Mouse (Mus musculus): ENCODE results near the gene Dhrs1. TPM values are rescaled to one million over a fixed set of nuclear protein-coding genes. Genes with fewer than 3 reads are reported as not detected.
A peak's percentile ranks its signal among the peaks of the same experiment; 100 is the strongest.

Gene Dhrs1
- polyA plus RNA-seq (2015; fragmentation: Nextera tagmentation; extraction: Ambion mirVana) = 92.9 and 96.4 TPM in 2 replicates

DNA sequence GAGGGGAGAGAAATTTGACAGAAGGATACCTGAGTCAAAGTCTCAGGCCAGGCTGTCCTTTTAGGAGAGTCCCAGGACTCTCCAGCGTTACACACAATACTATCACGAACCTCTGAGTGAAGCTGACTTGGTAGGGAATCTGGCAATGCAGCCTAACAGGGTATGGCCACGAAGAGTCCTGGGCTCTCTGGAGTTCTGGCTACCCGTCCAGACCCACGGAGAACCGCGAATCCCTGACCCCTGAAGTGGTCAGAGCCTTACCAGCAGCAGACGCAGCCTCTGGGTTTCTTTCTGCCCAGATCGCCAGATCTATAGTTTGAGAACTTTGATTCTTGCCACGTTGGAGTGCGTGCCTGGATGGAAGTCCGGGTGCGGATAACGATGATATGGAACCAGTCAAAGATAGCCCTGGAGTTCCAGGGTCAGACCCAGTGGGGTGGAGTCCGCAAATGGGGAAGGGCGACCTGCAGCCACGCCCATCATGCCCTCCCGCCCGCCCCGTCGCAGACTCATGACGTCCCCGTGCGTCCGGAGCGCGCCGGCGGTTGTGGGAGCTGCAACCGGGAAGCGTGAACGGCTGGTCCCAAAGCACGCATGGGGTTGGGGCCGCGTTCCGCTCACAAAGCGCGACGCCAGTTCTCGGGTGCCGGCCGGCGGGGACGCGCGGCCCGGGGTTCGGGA is at the start of gene Dhrs1, which contains the start of gene Nop9:
Gene Dhrs1 (minus strand): TSS at position 511 of the 681 bp plus-strand sequence.
Gene Nop9 (plus strand): TSS at position 514 of the 681 bp plus-strand sequence.
- peak within 1 kb of the TSS; percentile 88 for H3K4me3 ChIP-seq (replicated peaks)
- no peaks in the 10 kb centered on the region for H3K27me3 ChIP-seq (replicated peaks)
- ATAC-seq (ENCODE audit: insufficient read depth, low FRiP score, low read depth) = peak; percentile 84
- peaks cover 20% of the 10 kb centered on the region for H3K4me1 ChIP-seq
- H3K9ac ChIP-seq = peak within 1 kb of the TSS; percentile 60
- peaks cover 10% of the 10 kb centered on the region; the same call in 1 of the 2 replicates for H3K36me3 ChIP-seq
- 0 out of 2 replicates have a peak within 1 kb of the TSS, but pooled peaks have one; percentile 53 for H3K27ac ChIP-seq
- H3K4me2 ChIP-seq = peak within 1 kb of the TSS; percentile 88
- no peaks in the 10 kb centered on the region for H3K9me3 ChIP-seq
- WGBS = 1% methylated on average over 48 of the region's 48 CpGs

DNA sequence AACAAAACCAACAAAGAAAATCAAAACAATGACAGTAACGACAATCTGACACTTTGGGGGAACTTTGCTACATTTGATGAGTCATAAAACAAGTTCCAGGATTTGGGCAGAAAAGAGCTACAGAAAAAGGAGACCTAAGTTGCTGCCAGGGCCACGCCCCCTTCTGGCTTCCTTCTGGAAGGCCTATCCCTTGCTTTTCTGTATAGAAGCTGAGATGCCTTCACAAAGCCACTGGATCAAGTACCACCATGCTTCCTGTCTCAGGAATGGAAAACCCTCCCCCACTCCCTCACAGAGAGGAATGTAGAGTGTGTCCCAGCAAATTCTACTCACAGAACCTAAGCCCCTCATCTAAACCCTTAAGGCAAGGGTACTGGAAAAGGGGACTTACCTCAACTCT is 48.5 kb upstream of the Dhrs1 start:
- Histone ChIP-seq H3K27me3 (replicated peaks) (no peaks in the 10 kb centered on the region), H3K4me1 (0 out of 2 replicates have a peak, but pooled peaks cover 3% of the 10 kb centered on the region), H3K36me3 (no peaks in the 10 kb centered on the region), H3K4me3 (replicated peaks) (no peak overlapping the region), H3K9me3 (no peaks in the 10 kb centered on the region), H3K27ac (no peak overlapping the region), H3K9ac (no peak overlapping the region), H3K4me2 (no peak overlapping the region)
- 65% methylated on average over 2 of the region's 2 CpGs for WGBS
- ATAC-seq (ENCODE audit: insufficient read depth, low FRiP score, low read depth) = no peak

DNA sequence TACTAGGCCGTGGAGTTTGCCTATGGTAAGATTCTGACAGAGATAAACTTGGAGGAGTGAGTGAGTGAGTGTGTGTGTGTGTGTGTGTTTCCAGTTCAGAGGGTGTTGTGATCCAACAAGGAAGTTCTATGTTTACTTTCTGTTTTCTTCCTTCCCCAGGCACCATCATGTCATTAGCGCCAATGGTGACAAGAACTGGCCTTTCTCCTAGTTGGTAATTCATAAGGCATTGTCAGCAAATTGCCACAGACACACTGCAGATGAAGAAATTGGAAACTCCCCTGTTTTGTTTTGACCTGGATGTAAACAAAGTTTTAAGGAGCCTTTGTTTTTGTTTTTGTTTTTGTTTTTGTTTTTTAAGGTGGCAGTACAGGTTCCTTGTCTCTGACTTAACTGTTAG is 48.0 kb upstream of the Dhrs1 start:
- Histone ChIP-seq H3K4me3 (replicated peaks) (no peak overlapping the region), H3K4me2 (no peak overlapping the region), H3K36me3 (no peaks in the 10 kb centered on the region), H3K9ac (no peak overlapping the region), H3K9me3 (no peaks in the 10 kb centered on the region), H3K4me1 (0 out of 2 replicates have a peak, but pooled peaks cover 7% of the 10 kb centered on the region), H3K27ac (no peak overlapping the region), H3K27me3 (replicated peaks) (no peaks in the 10 kb centered on the region)
- 59% methylated on average over 2 of the region's 2 CpGs for WGBS
- no peak for ATAC-seq (ENCODE audit: insufficient read depth, low FRiP score, low read depth)

DNA sequence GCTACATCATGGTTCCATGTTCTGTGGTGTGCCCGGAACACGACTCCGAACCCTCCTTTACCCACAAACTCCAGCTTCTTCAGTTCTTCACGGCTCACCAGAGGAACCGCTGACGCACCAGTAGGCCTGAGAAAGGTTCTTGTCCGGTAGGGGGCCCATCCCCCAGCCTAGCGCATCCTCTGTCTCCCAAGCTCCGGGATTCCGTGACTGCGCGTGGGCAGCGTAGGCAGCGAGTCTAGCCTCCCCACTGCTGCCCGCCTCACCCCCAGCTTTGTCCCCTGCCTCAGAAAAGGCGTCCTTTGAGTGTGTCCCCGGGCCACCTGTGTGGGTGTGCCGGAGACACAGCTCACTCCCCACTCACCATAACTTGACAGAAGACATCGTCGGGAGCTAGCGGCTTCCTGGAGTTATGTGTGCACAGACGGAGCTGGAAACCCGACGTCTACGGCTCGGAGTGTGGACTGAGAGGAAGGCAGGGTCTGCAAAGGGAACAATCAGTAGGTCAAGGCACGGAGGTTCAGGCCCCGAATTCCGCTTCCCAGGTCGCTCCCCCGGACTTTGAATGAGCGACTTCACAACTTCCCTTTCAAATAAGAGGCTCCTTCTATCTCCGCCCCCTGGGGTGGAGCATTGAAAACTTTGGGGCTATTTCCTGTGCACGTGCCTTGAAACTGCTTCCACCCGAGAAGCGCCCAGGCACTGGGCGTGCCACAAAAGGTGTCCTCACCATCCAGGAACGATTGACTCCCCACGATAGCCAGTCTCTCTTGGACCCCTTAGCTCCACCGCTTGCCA is 43.0 kb upstream of the Dhrs1 start, which contains the start of gene Ripk3:
Gene Ripk3 (minus strand): TSS at position 610 of the 795 bp plus-strand sequence.
- Histone ChIP-seq H3K4me2 (peak within 1 kb of the TSS; percentile 94), H3K27ac (no peak within 1 kb of the TSS), H3K36me3 (no peaks in the 10 kb centered on the region), H3K4me3 (replicated peaks) (peak within 1 kb of the TSS; percentile 50), H3K4me1 (peaks cover 22% of the 10 kb centered on the region), H3K9ac (peak within 1 kb of the TSS; percentile 45), H3K9me3 (no peaks in the 10 kb centered on the region), H3K27me3 (replicated peaks) (peaks cover 15% of the 10 kb centered on the region; the same call in 1 of the 2 replicates)
- 3% methylated on average over 40 of the region's 40 CpGs for WGBS
- ATAC-seq (ENCODE audit: insufficient read depth, low FRiP score, low read depth) = no peak; the same call in 1 of the 2 replicates

DNA sequence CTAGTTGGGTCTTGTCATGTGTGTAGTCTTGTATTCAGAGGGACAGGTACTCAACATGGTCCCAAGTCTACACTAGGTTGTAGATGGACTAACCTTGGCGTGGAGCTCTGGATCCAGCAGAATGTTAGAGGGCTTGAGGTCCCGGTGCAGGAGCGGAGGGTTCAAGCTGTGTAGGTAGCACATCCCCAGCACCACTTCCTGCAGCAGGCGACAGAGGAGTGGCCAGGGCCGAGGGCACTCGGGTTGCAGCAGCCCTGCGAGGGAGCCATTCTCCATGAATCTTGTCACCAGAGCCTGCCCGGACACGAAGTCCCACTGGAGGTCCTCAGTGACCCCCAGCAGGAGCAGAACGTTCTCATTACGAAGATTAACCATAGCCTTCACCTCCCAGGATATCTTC is 42.2 kb upstream of the Dhrs1 start:
- no peak for ATAC-seq (ENCODE audit: insufficient read depth, low FRiP score, low read depth)
- WGBS = 41% methylated on average over 11 of the region's 11 CpGs
- H3K9ac ChIP-seq = no peak overlapping the region

DNA sequence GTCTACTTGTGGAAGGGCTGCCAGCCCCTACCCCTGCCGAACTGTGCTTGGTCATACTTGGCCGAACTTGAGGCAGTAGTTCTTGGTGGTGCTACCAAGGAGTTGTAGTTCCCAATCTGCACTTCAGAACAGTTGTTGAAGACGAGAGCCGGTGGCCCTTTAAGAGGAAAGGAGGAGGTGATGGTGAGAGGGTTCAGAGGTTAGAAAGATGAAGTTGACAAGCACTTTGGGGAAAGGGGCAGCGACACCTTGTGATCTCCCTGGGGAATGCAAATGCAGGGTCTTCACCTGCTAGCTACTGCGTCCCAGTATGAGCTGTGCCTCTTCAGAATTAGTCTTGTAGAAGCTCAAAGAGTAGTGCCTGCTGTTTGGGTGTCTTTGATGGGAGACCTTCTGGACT is 39.7 kb upstream of the Dhrs1 start:
- H3K4me1 ChIP-seq = peaks cover 23% of the 10 kb centered on the region
- ATAC-seq (ENCODE audit: insufficient read depth, low FRiP score, low read depth) = no peak
- no peaks in the 10 kb centered on the region for H3K36me3 ChIP-seq
- no peak overlapping the region for H3K9ac ChIP-seq
- no peak overlapping the region for H3K27ac ChIP-seq
- WGBS = 39% methylated on average over 6 of the region's 6 CpGs
- no peak overlapping the region for H3K4me2 ChIP-seq
- no peak overlapping the region for H3K4me3 ChIP-seq (replicated peaks)
- H3K27me3 ChIP-seq (replicated peaks) = peaks cover 15% of the 10 kb centered on the region; the same call in 1 of the 2 replicates
- H3K9me3 ChIP-seq = no peaks in the 10 kb centered on the region

More for the DNA sequence above, 42.2 kb upstream of the Dhrs1 start:
- Histone ChIP-seq H3K4me1 (peaks cover 25% of the 10 kb centered on the region), H3K9me3 (no peaks in the 10 kb centered on the region), H3K36me3 (no peaks in the 10 kb centered on the region), H3K27me3 (replicated peaks) (peaks cover 15% of the 10 kb centered on the region; the same call in 1 of the 2 replicates), H3K27ac (no peak overlapping the region), H3K4me3 (replicated peaks) (peak overlapping the region; percentile 50), H3K4me2 (peak overlapping the region; percentile 94)

DNA sequence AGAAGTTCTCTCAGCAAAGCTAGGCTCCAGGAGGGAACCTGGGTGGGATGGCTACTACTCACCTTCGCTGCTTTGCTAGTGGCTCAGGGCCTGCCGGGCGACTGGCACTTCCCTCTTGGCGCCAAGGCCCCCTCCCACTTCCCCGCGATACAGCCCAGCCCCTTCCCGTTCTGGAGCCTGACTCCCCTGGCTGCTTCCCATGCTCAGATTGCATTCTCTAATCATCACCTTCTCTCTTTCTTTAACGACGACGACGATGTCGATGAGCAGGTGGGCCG is 38.4 kb upstream of the Dhrs1 start, which contains the start of gene Adcy4:
Gene Adcy4 (minus strand): TSS at position 138 of the 278 bp plus-strand sequence.
- H3K4me2 ChIP-seq = peak within 1 kb of the TSS; percentile 71
- no peaks in the 10 kb centered on the region for H3K36me3 ChIP-seq
- H3K27me3 ChIP-seq (replicated peaks) = peaks cover 15% of the 10 kb centered on the region; the same call in 1 of the 2 replicates
- no peak for ATAC-seq (ENCODE audit: insufficient read depth, low FRiP score, low read depth)
- peaks cover 22% of the 10 kb centered on the region for H3K4me1 ChIP-seq
- H3K4me3 ChIP-seq (replicated peaks) = peak within 1 kb of the TSS; percentile 40
- WGBS = 11% methylated on average over 13 of the region's 13 CpGs
- 0 out of 2 replicates have a peak within 1 kb of the TSS, but pooled peaks have one; percentile 20 for H3K9ac ChIP-seq
- H3K9me3 ChIP-seq = no peaks in the 10 kb centered on the region
- H3K27ac ChIP-seq = peak within 1 kb of the TSS; percentile 23; the same call in 1 of the 2 replicates

DNA sequence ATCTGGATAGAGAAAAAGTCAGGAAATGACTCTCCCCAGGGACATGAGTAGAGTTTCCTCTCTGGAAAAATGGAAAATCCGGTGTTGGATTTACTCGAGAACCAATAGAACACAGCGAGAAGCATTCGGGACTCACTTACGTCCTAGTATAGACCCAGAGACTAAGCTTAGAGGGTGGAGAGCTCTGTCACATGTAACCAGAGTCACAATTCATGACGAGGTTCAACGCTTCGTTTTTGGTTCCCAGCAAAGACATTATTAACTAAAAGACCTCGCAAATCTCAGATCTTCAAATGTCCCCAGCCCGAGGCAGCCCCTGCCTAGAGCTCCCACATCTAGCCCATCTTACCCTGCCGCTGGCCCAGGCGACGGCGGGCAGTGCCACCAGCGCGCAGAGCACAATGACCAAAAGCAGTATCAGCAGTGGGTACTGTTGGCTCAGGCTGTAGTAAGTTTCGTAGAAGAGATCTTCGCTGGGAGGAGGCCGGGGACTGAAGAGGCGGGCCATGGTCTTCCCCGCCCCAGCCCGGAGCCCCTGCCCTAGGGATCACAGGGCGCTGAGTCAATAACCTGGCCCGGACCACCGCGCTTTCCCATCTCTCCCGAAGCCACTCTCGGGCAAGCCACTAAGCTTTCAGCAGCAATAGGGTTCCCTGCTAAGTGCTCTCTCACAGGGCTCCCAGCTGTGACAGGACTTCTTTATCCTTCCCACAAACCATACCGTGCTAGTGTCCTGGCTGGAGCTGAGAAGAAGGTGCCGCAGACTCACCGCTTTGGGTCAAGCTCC is 37.9 kb upstream of the Dhrs1 start:
- H3K27ac ChIP-seq = peak overlapping the region; percentile 23; the same call in 1 of the 2 replicates
- H3K27me3 ChIP-seq (replicated peaks) = peaks cover 15% of the 10 kb centered on the region; the same call in 1 of the 2 replicates
- H3K9ac ChIP-seq = 0 out of 2 replicates have a peak overlapping the region, but pooled peaks have one; percentile 20
- peak overlapping the region; percentile 71 for H3K4me2 ChIP-seq
- peaks cover 18% of the 10 kb centered on the region for H3K4me1 ChIP-seq
- H3K4me3 ChIP-seq (replicated peaks) = peak overlapping the region; percentile 40
- H3K9me3 ChIP-seq = no peaks in the 10 kb centered on the region
- H3K36me3 ChIP-seq = no peaks in the 10 kb centered on the region
- WGBS = 4% methylated on average over 31 of the region's 31 CpGs
- peak; percentile 46; the same call in 1 of the 2 replicates for ATAC-seq (ENCODE audit: insufficient read depth, low FRiP score, low read depth)

DNA sequence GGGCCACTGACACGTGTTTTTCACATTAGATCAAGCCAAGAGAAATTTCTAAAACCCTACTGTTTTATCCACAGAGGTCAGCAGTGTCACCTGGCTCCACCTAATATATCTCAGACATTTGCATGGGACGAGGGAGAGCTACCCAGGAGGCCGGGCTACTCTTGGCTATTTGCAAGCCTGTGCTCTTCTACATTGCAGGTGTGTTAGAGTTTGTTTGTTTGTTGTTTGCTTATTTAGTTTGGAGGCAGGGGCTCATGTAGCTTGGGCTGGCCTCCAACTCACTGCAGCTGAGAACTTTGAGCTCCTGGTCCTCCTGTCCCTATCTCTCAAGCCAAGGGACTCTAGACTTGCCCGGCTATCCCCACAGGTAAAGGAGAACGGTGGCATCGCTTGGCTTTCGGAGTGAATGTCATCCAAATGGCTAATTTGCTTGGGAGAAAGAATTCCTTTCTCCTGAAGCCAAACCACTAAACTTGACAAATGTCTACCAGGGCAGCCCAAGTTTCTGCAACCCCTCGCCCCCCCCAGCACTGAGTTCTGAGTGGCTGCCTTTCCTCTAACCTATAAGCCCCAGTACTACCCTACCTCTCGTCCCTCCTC is 37.0 kb upstream of the Dhrs1 start:
- peaks cover 9% of the 10 kb centered on the region; the same call in 1 of the 2 replicates for H3K4me1 ChIP-seq
- 61% methylated on average over 9 of the region's 9 CpGs for WGBS
- no peaks in the 10 kb centered on the region for H3K36me3 ChIP-seq
- H3K9me3 ChIP-seq = no peaks in the 10 kb centered on the region
- H3K4me2 ChIP-seq = peak overlapping the region; percentile 71
- ATAC-seq (ENCODE audit: insufficient read depth, low FRiP score, low read depth) = no peak
- peaks cover 6% of the 10 kb centered on the region; the same call in 1 of the 2 replicates for H3K27me3 ChIP-seq (replicated peaks)
- H3K9ac ChIP-seq = no peak overlapping the region
- peak overlapping the region; percentile 40 for H3K4me3 ChIP-seq (replicated peaks)
- peak overlapping the region; percentile 23; the same call in 1 of the 2 replicates for H3K27ac ChIP-seq

DNA sequence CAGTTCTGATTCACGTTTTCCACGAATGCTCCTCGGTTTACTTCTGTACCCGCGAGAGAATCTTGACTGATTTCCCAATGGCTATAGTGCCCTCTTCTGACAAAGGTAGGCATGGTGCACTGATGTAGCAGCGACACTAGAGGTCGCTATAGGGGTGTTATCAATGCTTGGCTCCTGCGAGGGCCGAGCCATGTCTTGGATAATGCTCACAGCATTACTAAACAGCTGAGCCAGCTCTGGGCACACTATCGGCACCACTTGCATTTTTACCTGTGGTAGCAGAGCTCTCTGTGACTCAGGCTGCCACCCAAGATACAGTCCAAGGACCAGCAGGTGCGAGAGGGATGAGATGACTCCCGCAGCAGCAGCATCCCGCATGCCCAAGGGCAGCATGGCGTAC is 35.8 kb upstream of the Dhrs1 start:
- Histone ChIP-seq H3K27me3 (replicated peaks) (0 out of 2 replicates have a peak, but pooled peaks cover 5% of the 10 kb centered on the region), H3K9me3 (no peaks in the 10 kb centered on the region), H3K4me2 (peak overlapping the region; percentile 39; the same call in 1 of the 2 replicates), H3K36me3 (no peaks in the 10 kb centered on the region), H3K4me3 (replicated peaks) (no peak overlapping the region), H3K27ac (no peak overlapping the region), H3K9ac (no peak overlapping the region), H3K4me1 (peaks cover 14% of the 10 kb centered on the region)
- 17% methylated on average over 14 of the region's 14 CpGs for WGBS
- 0 out of 2 replicates have a peak, but pooled peaks have one; percentile 28 for ATAC-seq (ENCODE audit: insufficient read depth, low FRiP score, low read depth)

DNA sequence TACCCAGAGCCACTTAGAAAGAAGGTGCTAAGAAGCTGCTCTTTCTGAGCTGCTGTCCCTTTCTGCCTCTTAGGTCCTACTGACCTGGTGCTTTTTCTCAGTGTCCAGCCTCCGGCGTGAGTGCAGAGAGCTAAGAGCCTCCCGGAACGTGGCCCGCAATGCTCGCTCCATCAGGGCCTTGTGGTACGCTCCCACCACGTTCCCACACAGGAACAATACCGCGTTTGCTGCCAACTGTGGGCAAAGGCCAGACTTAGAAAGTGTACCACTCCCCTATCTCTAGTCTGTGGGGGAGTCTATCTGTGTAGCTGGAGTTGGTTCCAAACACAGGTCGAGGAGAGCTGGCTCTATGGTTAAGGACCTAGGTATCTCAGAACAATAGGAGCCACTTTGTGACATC is 35.2 kb upstream of the Dhrs1 start:
- WGBS = 84% methylated on average over 11 of the region's 11 CpGs
- H3K27me3 ChIP-seq (replicated peaks) = 0 out of 2 replicates have a peak, but pooled peaks cover 5% of the 10 kb centered on the region
- no peak overlapping the region for H3K4me3 ChIP-seq (replicated peaks)
- H3K36me3 ChIP-seq = no peaks in the 10 kb centered on the region
- peaks cover 14% of the 10 kb centered on the region for H3K4me1 ChIP-seq
- H3K9me3 ChIP-seq = no peaks in the 10 kb centered on the region
- ATAC-seq (ENCODE audit: insufficient read depth, low FRiP score, low read depth) = no peak
- no peak overlapping the region for H3K4me2 ChIP-seq
- no peak overlapping the region for H3K27ac ChIP-seq
- H3K9ac ChIP-seq = no peak overlapping the region

Data from stomach, embryonic 15.5 days (tissue).